Mouse (Mus musculus) bone marrow macrophage, adult 2 months (primary cell): ENCODE measurements around the gene Hist1h2bh.

Experiments
- CTCF ChIP-seq: IDR thresholded peaks from 2 replicates; pipeline ENCODE4 v1.5.1; 2012; ENCODE audit warnings: low read depth, mild to moderate bottlenecking, low read length, moderate library complexity
- POLR2A ChIP-seq: IDR thresholded peaks from 2 replicates; pipeline ENCODE4 v1.6.1; 2012; ENCODE audit warnings: mild to moderate bottlenecking, low read depth, low read length, borderline replicate concordance

GRCm38 (mm10) chr13:23585029-23585441 lies 41.8 kb upstream of the Hist1h2bh start:
- no peak for TF ChIP-seq CTCF
- no peak for TF ChIP-seq POLR2A
